Mouse (Mus musculus): ENCODE measurements around the gene Cep152. TPM values are rescaled to one million over a fixed set of nuclear protein-coding genes. Genes with fewer than 3 reads are reported as not detected.

Gene Cep152
- total and polyA plus RNA-seq, 2 experiments from 2014 or later, result 1.3 to 1.5 TPM

GRCm38 (mm10) chr2:125667184-125667583 lies 42.3 kb upstream of the Cep152 start:
- 11% methylated on average over 5 of the region's 5 CpGs for WGBS
- Histone ChIP-seq H3K9me3 (replicated peaks; ENCODE audit: control insufficient read depth, low read length) (no peaks in the 10 kb centered on the region), H3K27me3 (ENCODE audit: control insufficient read depth, insufficient read depth, low read length) (no peaks in the 10 kb centered on the region), H3K27ac (ENCODE audit: low read depth) (0 out of 2 replicates have a peak overlapping the region, but pooled peaks have one; percentile 4), H3K4me2 (ENCODE audit: low read depth, low read length) (no peak overlapping the region), H3K36me3 (replicated peaks; ENCODE audit: control insufficient read depth, insufficient read depth, low read length) (no peaks in the 10 kb centered on the region), H3K4me3 (ENCODE audit: low read depth, low read length) (no peak overlapping the region), H3K4me1 (ENCODE audit: control insufficient read depth, insufficient read depth) (no peaks in the 10 kb centered on the region; the same call in 1 of the 2 replicates), H3K9ac (replicated peaks; ENCODE audit: low read depth, low read length) (no peak overlapping the region)
- DNase-seq (ENCODE audit: low spot score), result peak; percentile 43
- no peak for ATAC-seq (ENCODE audit: insufficient read depth, low read depth)
- TF ChIP-seq CTCF (IDR thresholded peaks at IDR 0.05; ENCODE audit: low read depth) (peak; percentile 14; the same call in 1 of the 2 replicates), EP300 (IDR thresholded peaks at IDR 0.05; ENCODE audit: low read depth) (no peak)

DNA sequence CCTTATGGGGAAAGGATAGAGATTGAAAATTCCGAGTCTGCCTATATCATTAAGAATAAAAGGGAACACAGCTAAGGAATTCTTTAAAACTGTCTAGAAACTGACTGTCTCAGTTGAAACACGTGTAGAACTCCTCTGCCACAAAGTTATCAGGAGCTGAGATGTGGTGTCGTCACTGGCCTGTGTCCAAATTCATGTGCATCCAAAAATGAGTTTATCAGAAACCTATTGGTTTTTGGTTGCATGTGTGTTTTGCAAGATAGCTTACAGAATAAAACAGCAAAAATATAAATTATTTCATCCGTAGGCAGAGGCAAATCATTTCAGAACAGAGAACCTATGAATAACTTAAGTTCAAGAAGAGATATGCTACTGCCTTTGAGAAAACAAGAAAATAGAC lies 41.8 kb upstream of the Cep152 start:
- H3K4me1 ChIP-seq (ENCODE audit: control insufficient read depth, insufficient read depth), result no peaks in the 10 kb centered on the region; the same call in 1 of the 2 replicates
- no peak overlapping the region for H3K9ac ChIP-seq (replicated peaks; ENCODE audit: low read depth, low read length)
- DNase-seq (ENCODE audit: low spot score), result no peak
- no peaks in the 10 kb centered on the region for H3K36me3 ChIP-seq (replicated peaks; ENCODE audit: control insufficient read depth, insufficient read depth, low read length)
- H3K27ac ChIP-seq (ENCODE audit: low read depth), result no peak overlapping the region
- H3K4me2 ChIP-seq (ENCODE audit: low read depth, low read length), result no peak overlapping the region
- WGBS, result 60% methylated on average over 4 of the region's 4 CpGs
- no peak for TF ChIP-seq EP300 (IDR thresholded peaks at IDR 0.05; ENCODE audit: low read depth)
- TF ChIP-seq CTCF (IDR thresholded peaks at IDR 0.05; ENCODE audit: low read depth), result no peak
- H3K9me3 ChIP-seq (replicated peaks; ENCODE audit: control insufficient read depth, low read length), result no peaks in the 10 kb centered on the region
- ATAC-seq (ENCODE audit: insufficient read depth, low read depth), result no peak
- H3K4me3 ChIP-seq (ENCODE audit: low read depth, low read length), result no peak overlapping the region
- no peaks in the 10 kb centered on the region for H3K27me3 ChIP-seq (ENCODE audit: control insufficient read depth, insufficient read depth, low read length)

DNA sequence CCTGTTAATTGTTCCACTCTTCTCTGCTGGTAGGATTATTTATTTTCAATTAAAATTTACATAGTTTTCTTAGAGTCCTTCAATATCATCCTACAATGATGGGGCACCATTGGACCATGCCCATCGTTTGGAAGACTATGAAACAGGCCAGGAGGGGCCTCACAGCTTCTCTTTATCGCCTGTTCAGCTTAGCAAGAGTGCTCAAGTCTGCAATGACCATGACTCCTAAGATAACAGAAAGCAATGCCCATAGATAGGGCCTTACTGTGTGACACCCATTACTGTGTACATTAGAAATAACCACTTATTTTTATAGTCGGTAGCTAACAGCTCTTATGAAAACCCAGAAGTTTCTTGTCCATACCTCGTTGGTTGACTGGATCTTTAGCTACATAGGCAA lies 41.0 kb upstream of the Cep152 start:
- 75% methylated on average over 4 of the region's 4 CpGs for WGBS
- no peaks in the 10 kb centered on the region for H3K9me3 ChIP-seq (replicated peaks; ENCODE audit: control insufficient read depth, low read length)
- no peak overlapping the region for H3K4me2 ChIP-seq (ENCODE audit: low read depth, low read length)
- no peaks in the 10 kb centered on the region; the same call in 1 of the 2 replicates for H3K4me1 ChIP-seq (ENCODE audit: control insufficient read depth, insufficient read depth)
- no peak overlapping the region for H3K27ac ChIP-seq (ENCODE audit: low read depth)
- DNase-seq (ENCODE audit: low spot score) (no peak), ATAC-seq (ENCODE audit: insufficient read depth, low read depth) (no peak)
- no peaks in the 10 kb centered on the region for H3K36me3 ChIP-seq (replicated peaks; ENCODE audit: control insufficient read depth, insufficient read depth, low read length)
- no peak overlapping the region for H3K9ac ChIP-seq (replicated peaks; ENCODE audit: low read depth, low read length)
- no peaks in the 10 kb centered on the region for H3K27me3 ChIP-seq (ENCODE audit: control insufficient read depth, insufficient read depth, low read length)
- no peak overlapping the region for H3K4me3 ChIP-seq (ENCODE audit: low read depth, low read length)
- no peak for TF ChIP-seq CTCF (IDR thresholded peaks at IDR 0.05; ENCODE audit: low read depth)
- no peak for TF ChIP-seq EP300 (IDR thresholded peaks at IDR 0.05; ENCODE audit: low read depth)

GRCm38 (mm10) chr2:125665213-125665612 lies 40.3 kb upstream of the Cep152 start:
- no peak for ATAC-seq (ENCODE audit: insufficient read depth, low read depth)
- H3K9ac ChIP-seq (replicated peaks; ENCODE audit: low read depth, low read length), result no peak overlapping the region
- no peaks in the 10 kb centered on the region for H3K9me3 ChIP-seq (replicated peaks; ENCODE audit: control insufficient read depth, low read length)
- no peak for DNase-seq (ENCODE audit: low spot score)
- TF ChIP-seq EP300 (IDR thresholded peaks at IDR 0.05; ENCODE audit: low read depth), result no peak
- H3K4me1 ChIP-seq (ENCODE audit: control insufficient read depth, insufficient read depth), result peaks cover 5% of the 10 kb centered on the region
- WGBS, result 85% methylated on average over 5 of the region's 5 CpGs
- no peak overlapping the region for H3K27ac ChIP-seq (ENCODE audit: low read depth)
- no peaks in the 10 kb centered on the region for H3K36me3 ChIP-seq (replicated peaks; ENCODE audit: control insufficient read depth, insufficient read depth, low read length)
- H3K4me2 ChIP-seq (ENCODE audit: low read depth, low read length), result no peak overlapping the region
- no peaks in the 10 kb centered on the region for H3K27me3 ChIP-seq (ENCODE audit: control insufficient read depth, insufficient read depth, low read length)
- H3K4me3 ChIP-seq (ENCODE audit: low read depth, low read length), result no peak overlapping the region

- Histone ChIP-seq H3K36me3 (replicated peaks; ENCODE audit: control insufficient read depth, insufficient read depth, low read length) (no peaks in the 10 kb centered on the region), H3K9ac (replicated peaks; ENCODE audit: low read depth, low read length) (no peak overlapping the region), H3K27ac (ENCODE audit: low read depth) (no peak overlapping the region), H3K27me3 (ENCODE audit: control insufficient read depth, insufficient read depth, low read length) (no peaks in the 10 kb centered on the region), H3K4me1 (ENCODE audit: control insufficient read depth, insufficient read depth) (peaks cover 5% of the 10 kb centered on the region), H3K4me2 (ENCODE audit: low read depth, low read length) (no peak overlapping the region), H3K4me3 (ENCODE audit: low read depth, low read length) (no peak overlapping the region), H3K9me3 (replicated peaks; ENCODE audit: control insufficient read depth, low read length) (no peaks in the 10 kb centered on the region)
- ATAC-seq (ENCODE audit: insufficient read depth, low read depth) (no peak), DNase-seq (ENCODE audit: low spot score) (no peak)
- WGBS, result 82% methylated on average over 3 of the region's 3 CpGs
- TF ChIP-seq EP300 (IDR thresholded peaks at IDR 0.05; ENCODE audit: low read depth) (no peak), CTCF (IDR thresholded peaks at IDR 0.05; ENCODE audit: low read depth) (no peak)
Measured at GRCm38 (mm10) chr2:125662517-125662916, 37.6 kb upstream of the Cep152 start.

DNA sequence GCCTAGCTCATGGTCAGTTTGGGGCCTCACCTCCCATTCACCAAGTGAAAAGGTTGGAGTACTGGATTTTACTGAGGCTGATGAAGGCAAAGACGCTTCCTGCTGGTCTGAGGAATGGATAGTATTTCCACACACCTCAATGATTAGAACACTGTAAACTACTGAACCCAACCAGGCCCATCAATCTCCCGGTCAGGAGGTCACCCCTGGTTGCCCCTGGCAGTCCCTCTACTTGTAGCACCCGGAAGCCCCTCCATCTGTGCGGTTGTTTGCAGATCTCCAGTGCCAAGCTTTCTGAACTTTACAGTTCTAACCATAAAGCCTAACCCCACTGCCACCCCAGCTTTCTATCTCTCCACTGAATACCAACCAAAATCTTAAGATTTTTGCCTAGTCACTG lies 36.2 kb upstream of the Cep152 start:
- TF ChIP-seq EP300 (IDR thresholded peaks at IDR 0.05; ENCODE audit: low read depth) (no peak), CTCF (IDR thresholded peaks at IDR 0.05; ENCODE audit: low read depth) (no peak)
- Histone ChIP-seq H3K4me2 (ENCODE audit: low read depth, low read length) (peak overlapping the region; percentile 63; the same call in 1 of the 2 replicates), H3K9me3 (replicated peaks; ENCODE audit: control insufficient read depth, low read length) (no peaks in the 10 kb centered on the region), H3K4me3 (ENCODE audit: low read depth, low read length) (peak overlapping the region; percentile 37; the same call in 1 of the 2 replicates), H3K9ac (replicated peaks; ENCODE audit: low read depth, low read length) (no peak overlapping the region), H3K36me3 (replicated peaks; ENCODE audit: control insufficient read depth, insufficient read depth, low read length) (no peaks in the 10 kb centered on the region), H3K27ac (ENCODE audit: low read depth) (no peak overlapping the region), H3K27me3 (ENCODE audit: control insufficient read depth, insufficient read depth, low read length) (no peaks in the 10 kb centered on the region), H3K4me1 (ENCODE audit: control insufficient read depth, insufficient read depth) (peaks cover 5% of the 10 kb centered on the region; the same call in 1 of the 2 replicates)
- WGBS, result 73% methylated on average over 4 of the region's 4 CpGs
- ATAC-seq (ENCODE audit: insufficient read depth, low read depth) (no peak), DNase-seq (ENCODE audit: low spot score) (no peak)

All from heart, postnatal 0 days (tissue).